Mouse (Mus musculus): ENCODE data around the gene Strada. TPM values are rescaled to one million over a fixed set of nuclear protein-coding genes. Genes with fewer than 3 reads are reported as not detected.
A peak's percentile ranks its signal among the peaks of the same experiment; 100 is the strongest.
"Not testable (repeated sequence)": the region's sequence is repeated elsewhere in the genome, so short reads cannot be mapped to it uniquely, and the experiment has no call there.

The Strada gene
- 10.9 and 12.1 TPM in 2 replicates for polyA plus RNA-seq (2012; rRNA removed)

DNA sequence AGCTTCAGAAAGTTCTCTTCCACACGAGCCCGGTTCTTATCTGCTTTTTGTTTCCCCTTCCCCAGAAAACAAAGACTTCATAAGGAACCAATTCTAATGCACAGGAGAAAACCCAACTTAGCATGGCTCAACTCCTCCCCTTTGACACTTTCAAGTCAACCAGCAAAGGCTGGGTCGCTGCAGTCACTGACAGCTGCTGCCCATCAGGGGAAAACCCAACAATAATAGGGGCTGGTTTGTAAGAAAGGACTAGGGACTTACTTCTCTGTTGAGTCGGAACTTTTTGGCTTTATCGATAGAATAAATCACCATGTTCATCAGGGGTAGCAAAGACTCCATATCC, at the start of gene Strada:
Gene Strada, minus strand, starts transcription at position 46 of the 343 bp plus-strand sequence.
- WGBS = 81% methylated on average over 5 of the region's 5 CpGs
- DNase-seq (ENCODE audit: low read depth, low spot score) = no peak

DNA sequence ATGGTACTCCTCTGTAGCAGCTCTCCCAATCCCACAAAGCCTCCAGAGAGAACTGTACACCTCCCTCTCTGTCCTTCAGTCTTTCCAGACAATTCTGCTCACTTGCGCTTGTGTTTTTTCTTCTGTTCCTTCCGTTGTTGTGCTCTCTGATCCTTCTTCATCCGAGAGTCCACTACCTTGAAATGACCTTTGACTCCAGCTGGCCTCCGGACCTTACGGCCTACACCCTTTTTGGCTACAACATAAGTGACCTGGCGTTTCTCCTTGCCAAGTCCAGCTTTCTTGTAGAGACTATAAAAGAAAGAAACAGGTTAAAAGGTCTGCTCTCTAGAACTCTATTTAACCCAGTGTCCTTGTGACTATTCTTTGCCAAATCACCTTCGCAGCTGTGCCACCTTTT, 47.4 kb upstream of the Strada start:
- DNase-seq (ENCODE audit: low read depth, low spot score) = no peak
- 70% methylated on average over 7 of the region's 7 CpGs for WGBS

DNA sequence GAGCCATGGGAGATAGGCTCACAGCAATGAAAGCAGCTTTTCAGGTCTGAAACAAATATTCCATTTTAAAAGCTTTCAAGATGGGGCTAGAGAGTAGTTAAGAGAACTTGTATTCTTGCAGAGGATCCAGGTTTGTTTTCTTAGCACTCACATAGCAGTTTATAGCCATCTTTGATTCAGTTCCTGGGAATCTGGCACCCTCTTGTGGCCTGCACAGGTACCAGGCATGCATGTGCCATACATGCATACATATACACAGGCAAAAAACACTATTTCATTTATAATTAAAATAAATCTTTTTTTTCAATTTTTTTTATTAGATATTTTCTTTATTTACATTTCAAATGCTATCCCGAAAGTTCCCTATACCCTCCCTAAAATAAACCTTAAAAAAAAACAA, 44.9 kb upstream of the Strada start:
- DNase-seq (ENCODE audit: low read depth, low spot score) = no peak
- 93% methylated on average over 1 of the region's 1 CpGs for WGBS

DNA sequence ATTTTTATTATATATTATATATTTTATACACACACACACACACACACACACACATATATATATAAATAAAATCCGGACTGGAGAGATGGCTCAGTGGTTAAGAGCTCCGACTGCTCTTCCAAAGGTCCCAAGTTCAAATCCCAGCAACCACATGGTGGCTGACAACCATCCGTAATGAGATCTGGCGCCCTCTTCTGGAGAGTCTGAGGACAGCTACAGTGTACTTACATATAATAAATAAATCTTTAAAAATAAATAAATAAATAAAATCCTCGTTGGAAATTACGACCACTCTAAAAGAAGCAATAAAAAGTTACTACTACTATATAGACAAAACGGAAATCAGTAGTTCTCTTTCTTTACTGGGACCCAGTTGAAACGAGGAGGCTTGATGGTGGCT, 32.0 kb upstream of the Strada start:
- WGBS = 66% methylated on average over 8 of the region's 8 CpGs

DNA sequence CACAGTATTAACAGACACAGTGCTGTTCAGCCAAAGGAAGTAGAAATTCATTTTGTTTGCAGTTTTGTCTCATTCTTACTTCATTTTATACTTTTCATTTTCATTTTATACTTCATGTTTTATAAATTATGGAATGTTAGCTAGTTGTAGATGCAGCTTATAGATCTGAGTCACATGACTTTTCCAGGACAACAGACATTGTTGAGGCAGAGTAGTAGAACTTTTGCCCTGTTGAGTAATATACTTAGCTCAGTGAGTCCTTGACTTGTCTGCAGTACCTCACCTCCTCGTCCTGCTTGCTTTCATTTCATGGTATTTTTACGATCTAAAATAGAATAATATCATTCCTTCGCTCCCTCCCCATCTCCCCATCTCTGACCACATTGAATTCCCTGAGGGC, 18.6 kb upstream of the Strada start:
- 58% methylated on average over 3 of the region's 3 CpGs for WGBS
- DNase-seq (ENCODE audit: low read depth, low spot score) = no peak

More for the DNA sequence above, 32.0 kb upstream of the Strada start:
- DNase-seq (ENCODE audit: low read depth, low spot score) = not testable (repeated sequence)

GRCm38 (mm10) chr11:106216730-106217490, 14.9 kb upstream of the Strada start, which contains the start of gene Ddx42:
TSS of gene Ddx42 (plus strand) at chr11:106216926.
- DNase-seq (ENCODE audit: low read depth, low spot score) = peak; percentile 75
- under 1% methylated on average over 70 of the region's 70 CpGs for WGBS

DNA sequence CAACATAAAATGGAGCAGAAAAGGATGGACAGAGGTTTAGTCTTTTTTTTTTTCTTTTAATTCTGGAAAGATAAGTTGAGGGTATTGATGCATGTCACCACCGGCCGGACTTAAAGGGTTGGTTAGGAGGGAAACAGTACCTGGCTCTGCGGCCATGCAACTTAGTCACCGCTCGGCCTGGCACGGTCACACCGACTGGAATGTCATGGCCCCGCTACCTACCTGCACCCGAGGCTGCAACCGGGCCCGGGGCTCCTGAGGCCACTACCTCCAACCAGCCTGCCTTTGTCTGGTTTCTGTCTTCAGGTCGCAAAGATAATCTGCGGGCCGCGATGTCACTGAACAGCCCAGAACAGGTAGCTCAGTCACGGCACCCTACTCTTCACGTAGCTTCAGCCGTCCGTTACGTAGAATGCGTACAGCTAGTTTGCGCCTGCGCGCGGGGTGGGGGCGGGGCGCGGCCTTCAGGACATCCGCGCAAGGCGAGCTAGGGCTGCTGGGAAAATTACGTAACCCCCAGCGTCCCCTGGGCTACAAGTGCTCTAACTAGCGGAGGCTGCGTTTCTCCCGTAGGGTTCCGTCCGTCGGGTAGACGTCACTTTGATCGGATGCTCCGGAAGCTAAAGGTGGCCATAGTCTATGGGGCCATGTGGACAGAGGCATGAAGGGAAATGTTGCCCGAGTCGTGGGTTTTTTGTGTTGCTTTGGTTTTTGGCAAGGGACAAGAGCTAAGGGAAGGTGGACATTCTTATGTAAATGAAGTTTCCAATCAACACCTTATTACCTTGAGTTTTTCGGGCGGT, 14.2 kb upstream of the Strada start, which contains the start of gene Ccdc47:
Gene Ccdc47, minus strand, starts transcription at position 418 of the 803 bp plus-strand sequence.
- DNase-seq (ENCODE audit: low read depth, low spot score) = peak; percentile 96
- under 1% methylated on average over 46 of the region's 46 CpGs for WGBS

DNA sequence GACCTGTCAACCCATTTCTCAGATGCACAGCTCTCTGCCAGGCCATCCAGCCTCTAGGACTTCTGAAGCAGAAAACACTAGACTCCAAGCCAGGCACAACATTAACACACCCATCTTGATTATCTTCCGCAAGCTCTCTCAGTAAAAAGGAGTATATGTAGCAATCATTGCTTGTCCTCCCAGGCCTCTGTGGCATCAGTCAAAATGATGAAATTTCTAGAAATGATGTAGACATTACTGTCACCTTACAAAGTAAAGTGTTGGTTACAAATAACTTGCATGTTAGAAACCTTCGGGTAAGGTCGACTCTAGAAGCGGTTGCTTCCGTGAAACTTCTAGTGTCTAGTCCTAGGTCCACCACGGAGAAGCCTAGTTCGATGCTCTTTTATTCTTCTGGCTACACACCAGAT, 13.5 kb upstream of the Strada start:
- WGBS = 6% methylated on average over 7 of the region's 7 CpGs
- no peak for DNase-seq (ENCODE audit: low read depth, low spot score)

- DNase-seq (ENCODE audit: low read depth, low spot score) = no peak
- WGBS = 63% methylated on average over 5 of the region's 5 CpGs
Measured at GRCm38 (mm10) chr11:106214856-106215255, 12.9 kb upstream of the Strada start.

DNA sequence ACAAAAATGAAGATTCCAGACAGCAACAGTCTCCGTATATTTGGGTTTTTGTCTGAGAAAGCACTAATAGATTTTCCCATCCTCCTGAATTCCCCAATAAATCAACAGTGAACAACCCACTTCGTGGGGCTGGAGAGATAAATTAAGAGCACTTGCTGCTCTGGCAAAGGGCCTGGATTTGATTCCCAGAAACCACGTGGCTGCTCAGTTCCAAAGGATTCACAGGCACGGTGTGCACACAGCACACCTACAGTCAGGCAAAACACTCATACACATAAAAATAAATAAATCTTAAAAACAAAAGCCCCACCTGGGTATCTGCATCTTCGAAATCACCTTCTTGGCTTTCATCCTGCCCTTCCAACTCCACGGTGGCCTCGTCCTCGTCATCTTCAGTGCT, 10.8 kb upstream of the Strada start:
- 85% methylated on average over 8 of the region's 8 CpGs for WGBS
- no peak for DNase-seq (ENCODE audit: low read depth, low spot score)

GRCm38 (mm10) chr11:106201337-106202122, 438 bp downstream of the Strada start:
- WGBS = 91% methylated on average over 19 of the region's 19 CpGs
- no peak for DNase-seq (ENCODE audit: low read depth, low spot score)

DNA sequence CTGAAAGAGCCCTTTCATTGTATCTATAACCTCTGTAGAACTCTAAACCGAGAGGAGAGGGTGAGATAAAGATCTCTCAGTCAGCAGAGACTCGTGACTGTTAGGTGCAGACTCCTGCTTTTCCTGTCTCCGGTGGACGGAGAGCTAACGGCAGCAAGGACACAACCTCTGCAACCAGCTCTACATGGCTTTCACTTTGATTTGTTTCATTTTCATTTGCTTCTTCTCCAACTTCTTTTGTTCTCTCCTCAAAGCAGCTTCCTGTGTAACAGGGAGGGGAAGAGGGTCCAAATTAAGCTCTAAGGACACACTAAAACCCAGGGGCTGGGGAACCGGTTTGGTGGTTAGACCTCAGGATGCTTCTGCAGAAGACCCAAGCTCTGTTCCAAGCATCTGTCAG, 1.2 kb downstream of the Strada start:
- no peak for DNase-seq (ENCODE audit: low read depth, low spot score)
- 73% methylated on average over 6 of the region's 6 CpGs for WGBS

DNA sequence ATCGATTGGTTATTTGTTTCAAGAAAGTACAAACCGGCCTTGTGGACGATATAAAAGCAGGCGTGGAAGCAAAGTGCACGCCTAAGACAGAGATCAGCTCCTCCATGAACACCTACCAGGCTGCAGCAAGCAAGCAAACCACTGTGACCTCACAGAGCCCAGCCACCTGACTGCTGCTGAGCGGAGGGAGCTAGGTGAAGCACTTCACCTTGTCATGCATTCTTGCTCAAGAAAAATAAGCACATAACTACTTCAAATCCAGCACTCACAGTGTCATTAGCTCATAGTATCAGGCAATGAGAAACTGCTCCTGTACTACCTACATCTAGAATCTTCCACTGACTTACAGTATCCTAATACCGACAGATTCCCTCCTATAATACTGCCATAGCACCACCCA, 2.0 kb downstream of the Strada start:
- 86% methylated on average over 7 of the region's 7 CpGs for WGBS
- not testable (repeated sequence) for DNase-seq (ENCODE audit: low read depth, low spot score)

GRCm38 (mm10) chr11:106198277-106198676, 3.7 kb downstream of the Strada start:
- 45% methylated on average over 4 of the region's 4 CpGs for WGBS
- DNase-seq (ENCODE audit: low read depth, low spot score) = no peak

DNA sequence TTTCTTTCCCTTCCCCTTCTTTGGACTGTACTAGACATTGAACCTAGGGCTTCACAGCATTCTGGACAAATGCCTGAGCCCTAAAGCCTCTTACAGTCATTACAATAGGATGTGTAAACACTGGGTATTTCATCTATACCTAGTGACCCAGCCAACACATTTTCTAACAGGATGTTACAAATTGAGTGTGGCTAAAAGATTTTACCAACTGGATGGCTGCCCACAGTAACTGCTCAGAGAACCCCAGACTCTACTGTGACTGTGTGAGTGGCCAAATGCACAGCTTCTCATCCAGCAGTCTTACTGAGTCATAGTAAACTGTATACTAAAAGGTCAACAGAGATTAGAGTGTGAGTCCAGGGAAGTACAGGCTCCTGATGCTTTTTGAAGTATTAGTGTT, 6.6 kb downstream of the Strada start:
- no peak for DNase-seq (ENCODE audit: low read depth, low spot score)

- no peak for DNase-seq (ENCODE audit: low read depth, low spot score)
- 89% methylated on average over 7 of the region's 7 CpGs for WGBS
Measured at GRCm38 (mm10) chr11:106194891-106195290, 7.1 kb downstream of the Strada start.

DNA sequence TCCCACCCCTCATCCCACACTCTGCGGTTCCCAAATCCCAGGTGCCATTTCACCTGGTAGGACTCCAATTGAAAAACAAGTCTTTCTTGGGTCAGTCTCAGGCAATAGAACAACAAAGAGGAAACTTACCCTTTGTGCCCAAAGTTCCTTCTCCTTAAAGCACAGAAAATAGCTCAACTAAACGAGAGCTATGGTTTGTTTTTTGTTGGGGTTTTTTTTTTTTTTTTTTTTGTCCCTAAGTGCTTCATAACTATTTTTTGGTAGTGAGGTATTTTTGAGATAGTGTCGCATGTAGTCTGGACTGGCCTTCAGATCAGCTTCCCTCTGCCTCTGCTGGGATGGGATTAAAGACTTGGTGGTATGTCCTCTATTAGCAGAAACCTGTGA, 7.8 kb downstream of the Strada start:
- 25% methylated on average over 3 of the region's 3 CpGs for WGBS
- DNase-seq (ENCODE audit: low read depth, low spot score) = no peak

DNA sequence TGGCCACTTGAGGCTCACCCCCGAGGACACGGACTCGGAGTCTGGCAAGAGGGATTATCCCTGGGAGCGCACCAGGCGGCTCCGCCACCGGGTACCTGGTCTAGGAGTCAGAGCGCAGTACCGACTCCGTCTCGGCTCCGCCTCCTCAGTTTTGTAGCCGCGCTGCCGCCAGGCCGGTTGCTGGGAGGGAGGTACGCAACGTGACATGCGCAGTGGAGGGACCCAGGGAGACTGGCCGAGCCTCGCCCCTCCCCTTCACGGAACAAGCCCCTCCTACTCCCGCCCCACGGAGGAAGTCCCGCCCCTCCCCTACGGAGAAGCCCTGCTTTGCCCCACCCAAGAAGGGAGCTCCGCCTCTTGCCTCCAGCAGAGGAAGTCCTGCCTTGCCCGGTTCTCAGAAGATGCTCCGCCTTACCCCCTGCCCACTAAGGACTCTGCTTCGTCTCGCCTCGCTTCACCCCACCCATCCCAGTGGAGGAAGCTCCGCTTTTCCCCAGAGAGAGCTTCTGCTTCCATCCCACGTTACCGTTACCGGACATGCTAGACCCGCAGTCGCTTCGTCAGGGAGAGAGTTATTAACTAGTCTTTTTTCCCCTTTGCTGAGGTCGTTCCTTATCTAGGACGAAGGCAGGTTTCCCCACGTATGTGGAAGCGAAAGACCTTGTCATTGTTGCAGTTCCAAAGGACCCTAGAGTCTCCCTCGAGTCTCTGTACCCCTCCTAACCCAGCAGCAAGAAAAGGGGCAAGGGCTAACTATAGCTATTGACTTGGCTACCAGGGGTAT, 8.4 kb downstream of the Strada start:
- peak; percentile 97 for DNase-seq (ENCODE audit: low read depth, low spot score)
- under 1% methylated on average over 44 of the region's 44 CpGs for WGBS

GRCm38 (mm10) chr11:106192657-106193370, 9.2 kb downstream of the Strada start:
- WGBS = 3% methylated on average over 19 of the region's 19 CpGs
- no peak for DNase-seq (ENCODE audit: low read depth, low spot score)
